Mouse (Mus musculus): ENCODE data around the gene Gpnmb.

Gene Gpnmb

DNA sequence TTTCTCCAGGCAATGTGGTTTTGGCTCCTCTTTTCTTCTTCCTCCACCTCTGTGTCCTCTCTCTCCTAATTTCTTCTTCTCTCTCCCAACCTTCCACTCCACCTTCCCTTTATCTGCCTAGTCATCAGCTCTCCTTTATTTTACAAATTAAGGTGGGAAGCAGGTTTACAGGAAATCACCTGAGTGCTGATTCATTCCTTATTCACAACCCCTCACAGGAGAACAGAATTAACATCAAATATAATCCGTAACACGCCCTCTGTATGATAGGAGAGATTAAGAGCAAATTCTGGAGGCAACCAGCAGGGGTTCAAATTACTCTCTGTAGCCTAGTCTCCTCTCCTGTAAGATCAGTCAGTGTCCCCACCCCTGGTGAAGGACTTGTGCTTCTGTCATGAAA, 14.0 kb upstream of the Gpnmb start:
- H3K4me3 ChIP-seq (replicated peaks; ENCODE audit: low read length) = no peak overlapping the region
- H3K36me3 ChIP-seq (ENCODE audit: insufficient read depth, low read length) = no peaks in the 10 kb centered on the region
- H3K4me1 ChIP-seq (replicated peaks; ENCODE audit: low read depth, low read length) = peaks cover 64% of the 10 kb centered on the region
- H3K27me3 ChIP-seq (ENCODE audit: insufficient read depth, low read length) = no peaks in the 10 kb centered on the region
- H3K9me3 ChIP-seq (ENCODE audit: low read length) = peaks cover 15% of the 10 kb centered on the region; the same call in 1 of the 2 replicates
- peak; percentile 17; the same call in 1 of the 2 replicates for TF ChIP-seq NANOG (IDR thresholded peaks at IDR 0.05; ENCODE audit: borderline replicate concordance, low read length)
- no peak for TF ChIP-seq CTCF (conservative IDR thresholded peaks at IDR 0.05; ENCODE audit: low read length)
- no peak for TF ChIP-seq POU5F1 (IDR thresholded peaks at IDR 0.05; ENCODE audit: borderline replicate concordance, low read length)

GRCm38 (mm10) chr6:49023315-49023714, 13.0 kb upstream of the Gpnmb start:
- no peak for TF ChIP-seq NANOG (IDR thresholded peaks at IDR 0.05; ENCODE audit: borderline replicate concordance, low read length)
- no peak for TF ChIP-seq POU5F1 (IDR thresholded peaks at IDR 0.05; ENCODE audit: borderline replicate concordance, low read length)
- TF ChIP-seq CTCF (conservative IDR thresholded peaks at IDR 0.05; ENCODE audit: low read length) = no peak
- H3K27me3 ChIP-seq (ENCODE audit: insufficient read depth, low read length) = no peaks in the 10 kb centered on the region
- no peaks in the 10 kb centered on the region for H3K36me3 ChIP-seq (ENCODE audit: insufficient read depth, low read length)
- peaks cover 15% of the 10 kb centered on the region; the same call in 1 of the 2 replicates for H3K9me3 ChIP-seq (ENCODE audit: low read length)
- H3K4me1 ChIP-seq (replicated peaks; ENCODE audit: low read depth, low read length) = peaks cover 64% of the 10 kb centered on the region
- H3K4me3 ChIP-seq (replicated peaks; ENCODE audit: low read length) = no peak overlapping the region

- Histone ChIP-seq H3K27me3 (ENCODE audit: insufficient read depth, low read length) (no peaks in the 10 kb centered on the region), H3K36me3 (ENCODE audit: insufficient read depth, low read length) (no peaks in the 10 kb centered on the region), H3K4me3 (replicated peaks; ENCODE audit: low read length) (no peak overlapping the region), H3K4me1 (replicated peaks; ENCODE audit: low read depth, low read length) (peaks cover 48% of the 10 kb centered on the region), H3K9me3 (ENCODE audit: low read length) (peaks cover 15% of the 10 kb centered on the region; the same call in 1 of the 2 replicates)
- TF ChIP-seq NANOG (IDR thresholded peaks at IDR 0.05; ENCODE audit: borderline replicate concordance, low read length) (no peak), CTCF (conservative IDR thresholded peaks at IDR 0.05; ENCODE audit: low read length) (no peak), POU5F1 (IDR thresholded peaks at IDR 0.05; ENCODE audit: borderline replicate concordance, low read length) (no peak)
Measured at GRCm38 (mm10) chr6:49025290-49025689, 11.1 kb upstream of the Gpnmb start.

DNA sequence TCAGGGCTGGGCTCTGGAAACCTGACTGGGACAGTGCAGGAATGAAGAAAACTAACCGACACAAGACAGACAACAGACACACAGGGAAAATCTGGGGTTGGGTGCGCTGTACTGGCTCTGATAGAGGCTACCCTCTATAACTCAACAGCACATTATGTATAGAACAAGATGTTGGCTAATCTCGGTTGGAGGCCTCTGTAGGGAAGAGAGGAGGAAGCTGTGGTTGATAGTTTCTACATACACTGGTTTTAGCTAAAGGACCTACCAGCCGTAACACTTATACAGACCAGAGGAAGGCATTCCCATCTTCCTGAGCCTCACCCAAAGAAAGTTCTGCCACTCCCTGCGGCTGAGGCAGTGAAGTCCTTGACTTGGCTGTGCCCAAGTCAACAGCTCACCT, 9.8 kb upstream of the Gpnmb start:
- no peak overlapping the region for H3K4me3 ChIP-seq (replicated peaks; ENCODE audit: low read length)
- H3K9me3 ChIP-seq (ENCODE audit: low read length) = peaks cover 14% of the 10 kb centered on the region; the same call in 1 of the 2 replicates
- TF ChIP-seq NANOG (IDR thresholded peaks at IDR 0.05; ENCODE audit: borderline replicate concordance, low read length) (no peak), POU5F1 (IDR thresholded peaks at IDR 0.05; ENCODE audit: borderline replicate concordance, low read length) (no peak), CTCF (conservative IDR thresholded peaks at IDR 0.05; ENCODE audit: low read length) (no peak)
- no peaks in the 10 kb centered on the region for H3K36me3 ChIP-seq (ENCODE audit: insufficient read depth, low read length)
- no peaks in the 10 kb centered on the region for H3K27me3 ChIP-seq (ENCODE audit: insufficient read depth, low read length)
- peaks cover 39% of the 10 kb centered on the region for H3K4me1 ChIP-seq (replicated peaks; ENCODE audit: low read depth, low read length)

DNA sequence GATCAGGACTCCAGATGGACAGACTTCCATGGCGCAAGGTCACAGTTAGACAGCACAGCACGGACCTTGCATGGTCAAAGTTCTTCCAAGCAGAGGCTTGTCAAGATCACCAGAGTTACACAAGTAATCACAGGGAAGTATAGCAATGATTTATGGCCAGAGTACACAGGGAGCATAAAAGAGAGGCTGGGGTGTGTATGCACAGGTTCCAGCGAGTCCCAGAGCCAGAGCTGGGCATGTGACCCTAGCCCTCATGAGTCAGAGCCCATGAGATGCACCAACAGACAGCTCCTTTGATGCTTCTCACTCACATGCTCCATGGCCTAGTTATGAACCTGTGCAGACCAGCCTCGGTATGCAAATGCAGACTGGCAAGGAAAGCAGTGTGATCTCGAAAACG, 8.3 kb upstream of the Gpnmb start:
- H3K27me3 ChIP-seq (ENCODE audit: insufficient read depth, low read length) = peaks cover 1% of the 10 kb centered on the region; the same call in 1 of the 2 replicates
- H3K9me3 ChIP-seq (ENCODE audit: low read length) = peaks cover 8% of the 10 kb centered on the region; the same call in 1 of the 2 replicates

GRCm38 (mm10) chr6:49028708-49029107, 7.6 kb upstream of the Gpnmb start:
- Histone ChIP-seq H3K27me3 (ENCODE audit: insufficient read depth, low read length) (peaks cover 3% of the 10 kb centered on the region; the same call in 1 of the 2 replicates), H3K4me3 (replicated peaks; ENCODE audit: low read length) (no peak overlapping the region), H3K36me3 (ENCODE audit: insufficient read depth, low read length) (no peaks in the 10 kb centered on the region), H3K4me1 (replicated peaks; ENCODE audit: low read depth, low read length) (peaks cover 17% of the 10 kb centered on the region), H3K9me3 (ENCODE audit: low read length) (peaks cover 2% of the 10 kb centered on the region; the same call in 1 of the 2 replicates)
- no peak for TF ChIP-seq POU5F1 (IDR thresholded peaks at IDR 0.05; ENCODE audit: borderline replicate concordance, low read length)
- TF ChIP-seq CTCF (conservative IDR thresholded peaks at IDR 0.05; ENCODE audit: low read length) = no peak
- TF ChIP-seq NANOG (IDR thresholded peaks at IDR 0.05; ENCODE audit: borderline replicate concordance, low read length) = no peak

More for the DNA sequence above, 8.3 kb upstream of the Gpnmb start:
- no peak for TF ChIP-seq NANOG (IDR thresholded peaks at IDR 0.05; ENCODE audit: borderline replicate concordance, low read length)
- H3K4me1 ChIP-seq (replicated peaks; ENCODE audit: low read depth, low read length) = peaks cover 24% of the 10 kb centered on the region
- H3K4me3 ChIP-seq (replicated peaks; ENCODE audit: low read length) = no peak overlapping the region
- no peaks in the 10 kb centered on the region for H3K36me3 ChIP-seq (ENCODE audit: insufficient read depth, low read length)

GRCm38 (mm10) chr6:49031230-49031629, 5.1 kb upstream of the Gpnmb start:
- Histone ChIP-seq H3K27me3 (ENCODE audit: insufficient read depth, low read length) (peaks cover 16% of the 10 kb centered on the region), H3K4me1 (replicated peaks; ENCODE audit: low read depth, low read length) (peaks cover 5% of the 10 kb centered on the region), H3K4me3 (replicated peaks; ENCODE audit: low read length) (no peak overlapping the region), H3K9me3 (ENCODE audit: low read length) (no peaks in the 10 kb centered on the region), H3K36me3 (ENCODE audit: insufficient read depth, low read length) (no peaks in the 10 kb centered on the region)
- TF ChIP-seq CTCF (conservative IDR thresholded peaks at IDR 0.05; ENCODE audit: low read length) (no peak), NANOG (IDR thresholded peaks at IDR 0.05; ENCODE audit: borderline replicate concordance, low read length) (no peak), POU5F1 (IDR thresholded peaks at IDR 0.05; ENCODE audit: borderline replicate concordance, low read length) (no peak)

- Histone ChIP-seq H3K27me3 (ENCODE audit: insufficient read depth, low read length) (peaks cover 32% of the 10 kb centered on the region), H3K9me3 (ENCODE audit: low read length) (no peaks in the 10 kb centered on the region), H3K4me1 (replicated peaks; ENCODE audit: low read depth, low read length) (peaks cover 20% of the 10 kb centered on the region), H3K4me3 (replicated peaks; ENCODE audit: low read length) (no peak overlapping the region), H3K36me3 (ENCODE audit: insufficient read depth, low read length) (no peaks in the 10 kb centered on the region)
- TF ChIP-seq CTCF (conservative IDR thresholded peaks at IDR 0.05; ENCODE audit: low read length) = no peak
- TF ChIP-seq POU5F1 (IDR thresholded peaks at IDR 0.05; ENCODE audit: borderline replicate concordance, low read length) = no peak
- TF ChIP-seq NANOG (IDR thresholded peaks at IDR 0.05; ENCODE audit: borderline replicate concordance, low read length) = no peak
Measured at GRCm38 (mm10) chr6:49032783-49033182, 3.6 kb upstream of the Gpnmb start.

- H3K9me3 ChIP-seq (ENCODE audit: low read length) = no peaks in the 10 kb centered on the region
- H3K4me1 ChIP-seq (replicated peaks; ENCODE audit: low read depth, low read length) = peaks cover 27% of the 10 kb centered on the region
- no peak for TF ChIP-seq POU5F1 (IDR thresholded peaks at IDR 0.05; ENCODE audit: borderline replicate concordance, low read length)
- TF ChIP-seq NANOG (IDR thresholded peaks at IDR 0.05; ENCODE audit: borderline replicate concordance, low read length) = no peak
- TF ChIP-seq CTCF (conservative IDR thresholded peaks at IDR 0.05; ENCODE audit: low read length) = no peak
- peak overlapping the region; percentile 72 for H3K4me3 ChIP-seq (replicated peaks; ENCODE audit: low read length)
- H3K27me3 ChIP-seq (ENCODE audit: insufficient read depth, low read length) = peaks cover 42% of the 10 kb centered on the region
- H3K36me3 ChIP-seq (ENCODE audit: insufficient read depth, low read length) = no peaks in the 10 kb centered on the region
Measured at GRCm38 (mm10) chr6:49037268-49037662, 919 bp downstream of the Gpnmb start.
